Mouse (Mus musculus): ENCODE data around the gene Mob1a. TPM values are rescaled to one million over a fixed set of nuclear protein-coding genes. Genes with fewer than 3 reads are reported as not detected.

Gene Mob1a
- total RNA-seq, 1 experiment = 53.4 TPM

DNA sequence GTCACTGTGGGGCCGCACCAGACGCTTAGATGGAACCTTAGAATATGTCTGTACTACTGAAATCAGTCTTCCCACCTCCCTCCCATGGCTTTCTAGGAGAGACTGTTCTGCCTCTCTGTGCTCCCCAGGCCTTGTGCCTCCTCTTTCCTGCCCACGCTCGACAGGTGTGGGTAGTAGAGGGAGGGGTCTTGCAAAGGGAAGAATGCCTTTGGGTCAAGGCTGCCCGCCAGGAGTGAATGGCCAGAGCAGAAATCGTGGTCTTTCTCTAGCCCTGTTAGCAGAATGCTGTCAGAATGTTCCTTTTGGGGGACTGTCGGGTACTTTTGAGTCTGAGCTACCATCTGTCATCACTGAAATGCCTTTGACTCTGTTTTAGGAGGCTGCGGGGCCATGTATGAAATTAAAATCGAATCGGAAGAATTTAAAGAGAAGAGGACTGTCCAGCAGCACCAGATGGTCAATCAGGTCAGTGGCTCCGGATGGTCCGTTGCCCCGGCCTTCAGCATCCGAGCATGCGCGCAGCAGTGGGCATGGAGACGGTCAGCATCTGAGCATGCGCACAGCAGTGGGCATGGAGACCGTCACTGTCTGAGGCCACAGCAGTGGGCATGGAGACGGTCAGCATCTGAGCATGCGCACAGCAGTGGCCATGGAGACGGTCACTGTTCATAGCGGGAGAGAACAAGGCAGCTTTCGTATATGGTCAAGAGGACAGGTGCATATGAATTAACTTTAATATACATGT is 27.0 kb downstream of the Mob1a start:
- Histone ChIP-seq H3K36me3 (ENCODE audit: control insufficient read depth, insufficient read depth, low read length, poor library complexity, severe bottlenecking) (peaks cover 4% of the 10 kb centered on the region), H3K9me3 (ENCODE audit: control insufficient read depth, insufficient read depth, low read depth, low read length) (no peaks in the 10 kb centered on the region), H3K4me3 (ENCODE audit: insufficient read depth in 1 of 2, low read depth in 1 of 2, low read length in 2 of 2, poor library complexity in 1 of 2, severe bottlenecking in 1 of 2) (no peak overlapping the region), H3K27ac (ENCODE audit: insufficient read depth, low read depth, low read length, poor library complexity, severe bottlenecking) (no peak overlapping the region), H3K9ac (ENCODE audit: insufficient read depth, low read depth, low read length, poor library complexity, severe bottlenecking) (no peak overlapping the region), H3K4me1 (ENCODE audit: control insufficient read depth in 2 of 2, insufficient read depth in 2 of 2, low read length in 2 of 2, poor library complexity in 1 of 2) (peaks cover 0 to 4% of the 10 kb centered on the region in 2 experiments; a peak in 1 of 4 replicates)
- in situ Hi-C loops (cut with MboI; ENCODE audit: low sequenced_read_pairs in 2 of 2, unreplicated experiment in 2 of 2) = loop anchor here in 1 of 2 experiments (10.0 kb wide), 1 partner anchor 142 kb away; no protein-coding TSS in a partner anchor
- TF ChIP-seq ZNF384 (IDR thresholded peaks at IDR 0.05; ENCODE audit: low read depth, low read length) = no peak
- TF ChIP-seq HCFC1 (IDR thresholded peaks at IDR 0.05; ENCODE audit: borderline replicate concordance, insufficient read depth, low read length) = no peak
- no peak for TF ChIP-seq MAFK (IDR thresholded peaks at IDR 0.05; ENCODE audit: insufficient read depth, low read depth, low read length)
- TF ChIP-seq ZC3H11A (IDR thresholded peaks at IDR 0.05; ENCODE audit: borderline replicate concordance, low read depth, low read length) = no peak
- no peak for TF ChIP-seq CHD2 (IDR thresholded peaks at IDR 0.05; ENCODE audit: low read depth, low read length)
- no peak for DNase-seq (ENCODE audit: low read depth, low spot score)

GRCm38 (mm10) chr6:83354856-83355781 is 29.3 kb downstream of the Mob1a start:
- no peak for DNase-seq (ENCODE audit: low read depth, low spot score)
- no peak overlapping the region for H3K9ac ChIP-seq (ENCODE audit: insufficient read depth, low read depth, low read length, poor library complexity, severe bottlenecking)
- no peak overlapping the region for H3K4me3 ChIP-seq (ENCODE audit: insufficient read depth in 1 of 2, low read depth in 1 of 2, low read length in 2 of 2, poor library complexity in 1 of 2, severe bottlenecking in 1 of 2)

GRCm38 (mm10) chr6:83356569-83357138 is 30.8 kb downstream of the Mob1a start:
- TF ChIP-seq CHD2 (IDR thresholded peaks at IDR 0.05; ENCODE audit: low read depth, low read length) = no peak
- TF ChIP-seq HCFC1 (IDR thresholded peaks at IDR 0.05; ENCODE audit: borderline replicate concordance, insufficient read depth, low read length) = no peak
- peak; percentile 68 for TF ChIP-seq ZC3H11A (IDR thresholded peaks at IDR 0.05; ENCODE audit: borderline replicate concordance, low read depth, low read length)
- DNase-seq (ENCODE audit: low read depth, low spot score) = peak; percentile 55
- peaks cover 6% of the 10 kb centered on the region; the same call in 1 of the 2 replicates for H3K36me3 ChIP-seq (ENCODE audit: control insufficient read depth, insufficient read depth, low read length, poor library complexity, severe bottlenecking)
- in situ Hi-C loops (cut with MboI; ENCODE audit: low sequenced_read_pairs in 2 of 2, unreplicated experiment in 2 of 2) = loop anchor here in 1 of 2 experiments (5.0 to 10.0 kb wide), 2 partner anchors 138 to 316 kb away; no protein-coding TSS in a partner anchor
- H3K4me3 ChIP-seq (ENCODE audit: insufficient read depth in 1 of 2, low read depth in 1 of 2, low read length in 2 of 2, poor library complexity in 1 of 2, severe bottlenecking in 1 of 2) = no peak overlapping the region
- H3K9ac ChIP-seq (ENCODE audit: insufficient read depth, low read depth, low read length, poor library complexity, severe bottlenecking) = no peak overlapping the region
- no peaks in the 10 kb centered on the region for H3K9me3 ChIP-seq (ENCODE audit: control insufficient read depth, insufficient read depth, low read depth, low read length)
- H3K4me1 ChIP-seq (ENCODE audit: control insufficient read depth in 2 of 2, insufficient read depth in 2 of 2, low read length in 2 of 2, poor library complexity in 1 of 2) = no peaks in the 10 kb centered on the region
- no peak overlapping the region for H3K27ac ChIP-seq (ENCODE audit: insufficient read depth, low read depth, low read length, poor library complexity, severe bottlenecking)

More at GRCm38 (mm10) chr6:83354856-83355781, 29.3 kb downstream of the Mob1a start:
- Histone ChIP-seq H3K9me3 (ENCODE audit: control insufficient read depth, insufficient read depth, low read depth, low read length) (no peaks in the 10 kb centered on the region), H3K4me1 (ENCODE audit: control insufficient read depth in 2 of 2, insufficient read depth in 2 of 2, low read length in 2 of 2, poor library complexity in 1 of 2) (no peaks in the 10 kb centered on the region), H3K36me3 (ENCODE audit: control insufficient read depth, insufficient read depth, low read length, poor library complexity, severe bottlenecking) (peaks cover 6% of the 10 kb centered on the region; the same call in 1 of the 2 replicates), H3K27ac (ENCODE audit: insufficient read depth, low read depth, low read length, poor library complexity, severe bottlenecking) (no peak overlapping the region)
- no peak for TF ChIP-seq CHD2 (IDR thresholded peaks at IDR 0.05; ENCODE audit: low read depth, low read length)
- TF ChIP-seq ZNF384 (IDR thresholded peaks at IDR 0.05; ENCODE audit: low read depth, low read length) = no peak
- TF ChIP-seq MAFK (IDR thresholded peaks at IDR 0.05; ENCODE audit: insufficient read depth, low read depth, low read length) = no peak
- TF ChIP-seq ZC3H11A (IDR thresholded peaks at IDR 0.05; ENCODE audit: borderline replicate concordance, low read depth, low read length) = no peak
- TF ChIP-seq HCFC1 (IDR thresholded peaks at IDR 0.05; ENCODE audit: borderline replicate concordance, insufficient read depth, low read length) = no peak
- in situ Hi-C loops (cut with MboI; ENCODE audit: low sequenced_read_pairs in 2 of 2, unreplicated experiment in 2 of 2) = loop anchor here in 1 of 2 experiments (5.0 to 10.0 kb wide), 2 partner anchors 140 to 317 kb away; no protein-coding TSS in a partner anchor

GRCm38 (mm10) chr6:83357436-83357835 is 31.6 kb downstream of the Mob1a start:
- H3K4me3 ChIP-seq (ENCODE audit: insufficient read depth in 1 of 2, low read depth in 1 of 2, low read length in 2 of 2, poor library complexity in 1 of 2, severe bottlenecking in 1 of 2) = no peak overlapping the region
- no peaks in the 10 kb centered on the region for H3K9me3 ChIP-seq (ENCODE audit: control insufficient read depth, insufficient read depth, low read depth, low read length)
- TF ChIP-seq ZNF384 (IDR thresholded peaks at IDR 0.05; ENCODE audit: low read depth, low read length) (no peak), CHD2 (IDR thresholded peaks at IDR 0.05; ENCODE audit: low read depth, low read length) (no peak), HCFC1 (IDR thresholded peaks at IDR 0.05; ENCODE audit: borderline replicate concordance, insufficient read depth, low read length) (no peak), ZC3H11A (IDR thresholded peaks at IDR 0.05; ENCODE audit: borderline replicate concordance, low read depth, low read length) (no peak), MAFK (IDR thresholded peaks at IDR 0.05; ENCODE audit: insufficient read depth, low read depth, low read length) (no peak)
- peaks cover 6% of the 10 kb centered on the region; the same call in 1 of the 2 replicates for H3K36me3 ChIP-seq (ENCODE audit: control insufficient read depth, insufficient read depth, low read length, poor library complexity, severe bottlenecking)
- in situ Hi-C loops (cut with MboI; ENCODE audit: low sequenced_read_pairs in 2 of 2, unreplicated experiment in 2 of 2) = loop anchor here in 1 of 2 experiments (5.0 to 10.0 kb wide), 2 partner anchors 137 to 315 kb away; no protein-coding TSS in a partner anchor
- no peak for DNase-seq (ENCODE audit: low read depth, low spot score)
- H3K4me1 ChIP-seq (ENCODE audit: control insufficient read depth in 2 of 2, insufficient read depth in 2 of 2, low read length in 2 of 2, poor library complexity in 1 of 2) = no peaks in the 10 kb centered on the region
- no peak overlapping the region for H3K27ac ChIP-seq (ENCODE audit: insufficient read depth, low read depth, low read length, poor library complexity, severe bottlenecking)
- H3K9ac ChIP-seq (ENCODE audit: insufficient read depth, low read depth, low read length, poor library complexity, severe bottlenecking) = no peak overlapping the region

Measured in ES-E14 (cell line).